Comparison of ENCODE assay signal across 10 mouse cellular contexts in genomic region chr5:111205817-111206216, GRCm38 (mm10).
DNase-seq lines count a peak whose midpoint lies in the region; ATAC-seq and TF ChIP-seq lines count a peak whose summit lies in the region.
"Had no signal": no experiment of that assay in that cellular context is flagged by ENCODE, and none has a peak within 500 bp of the region (broad histone marks: within the 10 kb centered on the region; RNA-seq: fewer than 3 reads in every experiment).

No protein-coding gene starts in this region.

- TF ChIP-seq CTCF in midbrain, postnatal 0 days (IDR thresholded peaks at IDR 0.05) = no peak

- no peak overlapping the region for H3K4me3 ChIP-seq in forebrain, embryonic 15.5 days
- H3K4me3 ChIP-seq in midbrain, postnatal 0 days (ENCODE audit: low read depth, low read length) = no peak overlapping the region

- peak; percentile 21 for DNase-seq in kidney, adult 9 months
- no peak for DNase-seq in kidney, adult 8-10 months
- peak; percentile 24 for DNase-seq in NIH3T3 (ENCODE audit: low read depth)
- DNase-seq in midbrain, postnatal 0 days (ENCODE audit: low spot score) = no peak
- DNase-seq in cerebellum, adult 11 months = no peak
- DNase-seq in cerebellum, postnatal 4 days (ENCODE audit: low spot score in 2 of 2) = no peak
- DNase-seq: gastrocnemius, postnatal 10 days; layer of hippocampus, adult 9-11 months had no signal

- no peaks in the 10 kb centered on the region for H3K27me3 ChIP-seq in forebrain, embryonic 15.5 days
- no peaks in the 10 kb centered on the region for H3K27me3 ChIP-seq in midbrain, postnatal 0 days (ENCODE audit: insufficient read depth, low read length)

- H3K27ac ChIP-seq in forebrain, embryonic 15.5 days (replicated peaks) = peak overlapping the region; percentile 29; the same call in 1 of the 2 replicates
- H3K27ac ChIP-seq in midbrain, postnatal 0 days (ENCODE audit: low read depth, low read length) = 0 out of 2 replicates have a peak overlapping the region, but pooled peaks have one; percentile 12
- H3K27ac ChIP-seq: liver, embryonic 14.5 days had no signal

- no peaks in the 10 kb centered on the region for H3K9me3 ChIP-seq in forebrain, embryonic 15.5 days
- no peaks in the 10 kb centered on the region for H3K9me3 ChIP-seq in midbrain, postnatal 0 days (ENCODE audit: low read length)

- 40% methylated on average over 4 of the region's 4 CpGs for WGBS in forebrain, embryonic 15.5 days
- 35% methylated on average over 4 of the region's 4 CpGs for WGBS in midbrain, postnatal 0 days

- H3K4me2 ChIP-seq in forebrain, embryonic 15.5 days (replicated peaks) = no peak overlapping the region
- no peak overlapping the region for H3K4me2 ChIP-seq in midbrain, postnatal 0 days (ENCODE audit: low read depth, low read length, poor library complexity, severe bottlenecking)

- peaks cover 62% of the 10 kb centered on the region for H3K4me1 ChIP-seq in forebrain, embryonic 15.5 days
- H3K4me1 ChIP-seq in midbrain, postnatal 0 days (ENCODE audit: insufficient read depth, low read length) = peaks cover 19% of the 10 kb centered on the region

- no peaks in the 10 kb centered on the region for H3K36me3 ChIP-seq in forebrain, embryonic 15.5 days
- no peaks in the 10 kb centered on the region for H3K36me3 ChIP-seq in midbrain, postnatal 0 days (ENCODE audit: insufficient read depth, low read length)

- H3K9ac ChIP-seq in forebrain, embryonic 15.5 days (replicated peaks) = no peak overlapping the region
- no peak overlapping the region for H3K9ac ChIP-seq in midbrain, postnatal 0 days (replicated peaks; ENCODE audit: low read length, poor library complexity, severe bottlenecking)
- H3K9ac ChIP-seq: liver, embryonic 14.5 days had no signal

- ATAC-seq in forebrain, embryonic 15.5 days (replicated peaks) = no peak
- no peak for ATAC-seq in midbrain, postnatal 0 days (ENCODE audit: low FRiP score)

Comparison
In these comparisons a context has a peak if more than half of its experiments do, and no peak if none do; other contexts are left out.
1. DNase-seq: peak in kidney, adult 9 months (single experiment) and NIH3T3 (single experiment); none in kidney, adult 8-10 months (0 of 2), midbrain, postnatal 0 days (single experiment), cerebellum, adult 11 months (single experiment) and cerebellum, postnatal 4 days (0 of 2).